Mouse (Mus musculus): ENCODE measurements around the gene Farsa.
A peak's percentile ranks its signal among the peaks of the same experiment; 100 is the strongest.

DNA sequence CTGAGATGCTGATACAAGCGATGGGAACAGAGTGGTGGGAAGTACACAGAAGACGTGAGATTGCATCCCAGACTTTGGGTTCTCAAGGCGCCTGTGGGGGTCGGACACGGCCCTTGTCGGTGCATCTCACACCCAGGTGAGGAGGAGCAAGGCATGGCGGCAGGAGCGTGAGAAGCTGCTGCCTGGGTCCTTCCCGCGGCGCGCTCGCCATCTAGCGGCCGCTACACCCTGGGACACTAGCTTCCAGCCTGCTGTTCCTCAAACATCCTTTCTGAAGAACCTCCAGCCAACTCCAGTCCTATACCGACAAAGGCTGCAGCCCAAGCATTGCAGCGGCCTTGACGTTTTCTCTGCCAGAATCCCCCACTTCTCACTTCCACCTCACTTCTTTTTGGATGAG lies 33.1 kb upstream of the Farsa start:
- TF ChIP-seq POLR2A (IDR thresholded peaks at IDR 0.05; ENCODE audit: borderline replicate concordance, extremely low read depth, insufficient read depth, insufficient read length, poor library complexity, severe bottlenecking) (no peak), CTCF (IDR thresholded peaks at IDR 0.05; ENCODE audit: borderline replicate concordance, extremely low read depth, insufficient read depth, insufficient read length) (peak; percentile 96)
